In the genomic region with DNA sequence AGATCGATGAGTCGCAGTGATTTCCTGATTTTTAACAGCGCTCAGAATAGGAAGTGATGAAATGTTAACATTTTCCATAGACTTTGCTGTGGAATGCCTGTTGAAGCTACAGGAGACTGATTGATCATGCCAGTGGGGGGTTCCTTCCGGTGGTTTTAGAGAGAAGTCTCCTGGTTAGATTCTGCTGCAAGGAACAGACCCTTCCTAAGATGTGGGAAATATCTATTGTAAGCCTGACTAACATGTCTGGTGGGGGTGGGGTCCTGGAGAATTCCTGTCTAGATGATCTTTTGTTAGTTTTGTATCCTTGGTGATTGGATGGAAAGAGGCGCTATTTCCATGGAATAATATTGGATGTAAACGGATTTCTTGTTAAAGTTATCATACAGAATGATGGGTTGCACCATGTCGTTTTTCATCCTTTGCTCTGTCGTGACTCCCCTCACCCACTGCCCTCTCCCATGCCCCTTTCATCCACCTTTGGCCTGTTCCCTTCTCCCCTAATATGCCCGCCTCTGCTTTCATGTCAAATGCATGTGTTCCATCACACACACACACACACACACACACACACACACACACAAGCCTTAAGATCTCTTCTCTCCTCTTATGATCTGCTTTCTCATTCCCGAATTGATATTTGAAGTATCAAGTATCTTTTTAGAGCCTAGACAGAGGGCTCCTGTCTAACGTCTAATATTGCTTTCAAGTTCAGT, we compare ENCODE assay signal across 14 mouse cellular contexts.
DNase-seq lines count a peak whose midpoint lies in the region; ATAC-seq lines count a peak whose summit lies in the region.
"Had no signal": no experiment of that assay in that cellular context is flagged by ENCODE, and none has a peak within 500 bp of the region (broad histone marks: within the 10 kb centered on the region; RNA-seq: fewer than 3 reads in every experiment).

No protein-coding gene starts in this region.

- peak overlapping the region; percentile 16; the same call in 1 of the 2 replicates for H3K4me2 ChIP-seq in forebrain, embryonic 13.5 days
- H3K4me2 ChIP-seq in neural tube, embryonic 15.5 days, result 0 out of 2 replicates have a peak overlapping the region, but pooled peaks have one; percentile 2
- H3K4me2 ChIP-seq: heart, embryonic 13.5 days; limb, embryonic 15.5 days; lung, embryonic 14.5 days had no signal

- H3K9ac ChIP-seq in forebrain, embryonic 13.5 days, result no peak overlapping the region
- H3K9ac ChIP-seq in neural tube, embryonic 15.5 days (replicated peaks), result no peak overlapping the region
- H3K9ac ChIP-seq: heart, embryonic 13.5 days; limb, embryonic 15.5 days; lung, embryonic 14.5 days had no signal

- DNase-seq in heart, adult 11 months, result peak; percentile 71
- no peak for DNase-seq in heart, adult 9 months (ENCODE audit: low spot score in 2 of 2)
- DNase-seq in mesoderm, embryonic 11.5 days (ENCODE audit: low read depth, low spot score), result peak; percentile 72
- DNase-seq in layer of hippocampus, adult 18-20 months (ENCODE audit: low spot score in 2 of 2), result no peak
- no peak for DNase-seq in cerebellum, adult 9-10 months
- DNase-seq in right cerebral cortex, postnatal 4 days, result no peak
- DNase-seq: B cell, adult 2 months; cerebellum, adult 8-10 months; kidney, postnatal 36 days; lung, embryonic 14.5 days had no signal

- H3K4me1 ChIP-seq in forebrain, embryonic 13.5 days, result peaks cover 33% of the 10 kb centered on the region
- peaks cover 45% of the 10 kb centered on the region for H3K4me1 ChIP-seq in neural tube, embryonic 15.5 days

- H3K27ac ChIP-seq in forebrain, embryonic 13.5 days, result no peak overlapping the region
- H3K27ac ChIP-seq in neural tube, embryonic 15.5 days (replicated peaks), result no peak overlapping the region
- H3K27ac ChIP-seq: heart, embryonic 13.5 days; limb, embryonic 15.5 days had no signal

- H3K4me3 ChIP-seq in forebrain, embryonic 13.5 days, result no peak overlapping the region
- no peak overlapping the region for H3K4me3 ChIP-seq in neural tube, embryonic 15.5 days (replicated peaks)
- H3K4me3 ChIP-seq: heart, embryonic 13.5 days; limb, embryonic 15.5 days had no signal

- WGBS in forebrain, embryonic 13.5 days, result 23% methylated on average over 11 of the region's 11 CpGs
- 13% methylated on average over 11 of the region's 11 CpGs for WGBS in neural tube, embryonic 15.5 days

- ATAC-seq in forebrain, embryonic 13.5 days, result no peak
- ATAC-seq in neural tube, embryonic 15.5 days (ENCODE audit: low FRiP score), result no peak

- H3K36me3 ChIP-seq in forebrain, embryonic 13.5 days (ENCODE audit: poor library complexity, severe bottlenecking), result no peaks in the 10 kb centered on the region
- no peaks in the 10 kb centered on the region for H3K36me3 ChIP-seq in neural tube, embryonic 15.5 days
- H3K36me3 ChIP-seq: heart, embryonic 13.5 days; limb, embryonic 15.5 days had no signal

- H3K27me3 ChIP-seq in forebrain, embryonic 13.5 days, result no peaks in the 10 kb centered on the region
- H3K27me3 ChIP-seq in neural tube, embryonic 15.5 days (replicated peaks), result no peaks in the 10 kb centered on the region
- H3K27me3 ChIP-seq: heart, embryonic 13.5 days; limb, embryonic 15.5 days had no signal

- H3K9me3 ChIP-seq in forebrain, embryonic 13.5 days (replicated peaks), result no peaks in the 10 kb centered on the region
- no peaks in the 10 kb centered on the region for H3K9me3 ChIP-seq in neural tube, embryonic 15.5 days (replicated peaks)
- H3K9me3 ChIP-seq: heart, embryonic 13.5 days; limb, embryonic 15.5 days had no signal

Comparison
In these comparisons a context has a peak if more than half of its experiments do, and no peak if none do; other contexts are left out.
1. DNase-seq: peak in heart, adult 11 months (single experiment) and mesoderm, embryonic 11.5 days (single experiment); none in heart, adult 9 months (0 of 2), layer of hippocampus, adult 18-20 months (0 of 2), cerebellum, adult 9-10 months (single experiment) and right cerebral cortex, postnatal 4 days (single experiment).